Mouse (Mus musculus) brain, embryonic 14.5 days (tissue): ENCODE measurements around the gene Hbq1a.

Source experiments
- CTCF ChIP-seq: fragments of 200-500 bp; IDR thresholded peaks from 2 replicates; pipeline ENCODE4 v1.5.1; 2012; ENCODE audit warnings: inconsistent platforms, mild to moderate bottlenecking, moderate library complexity, borderline replicate concordance; ENCODE audit not compliant: insufficient read depth, insufficient read length; ENCODE audit errors: extremely low read depth
- POLR2A ChIP-seq: fragments of 200-500 bp; IDR thresholded peaks from 2 replicates; pipeline ENCODE4 v1.6.1; 2012; ENCODE audit warnings: mild to moderate bottlenecking, inconsistent platforms, borderline replicate concordance; ENCODE audit not compliant: poor library complexity, insufficient read depth, insufficient read length, severe bottlenecking; ENCODE audit errors: extremely low read depth

DNA sequence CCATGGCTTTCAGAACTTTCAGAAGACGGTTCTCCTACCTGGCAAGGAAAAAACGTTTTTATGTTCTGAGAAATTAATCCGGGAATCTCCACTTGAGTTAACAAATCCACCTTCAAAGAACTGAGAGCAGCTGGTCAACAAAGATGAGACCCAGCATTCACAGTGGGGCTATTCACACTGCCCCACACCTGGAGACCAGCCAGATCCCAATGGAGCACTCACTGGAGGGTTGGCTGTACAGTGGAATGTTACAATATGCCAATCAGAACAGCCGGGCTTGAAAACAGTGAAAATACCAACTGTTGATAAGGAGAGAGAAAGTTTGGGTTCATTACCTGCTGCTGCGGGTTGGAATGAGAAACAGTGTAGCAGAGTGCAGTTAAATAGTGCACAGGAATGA, 32.0 kb downstream of the Hbq1a start:
- no peak for TF ChIP-seq CTCF
- TF ChIP-seq POLR2A: no peak
